Mouse (Mus musculus): ENCODE data around the gene Tmem201. TPM values are rescaled to one million over a fixed set of nuclear protein-coding genes. Genes with fewer than 3 reads are reported as not detected.
A peak's percentile ranks its signal among the peaks of the same experiment; 100 is the strongest.

The Tmem201 gene
- total and polyA plus RNA-seq, 3 experiments = 6.4 to 29.2 (median 16.2) TPM

DNA sequence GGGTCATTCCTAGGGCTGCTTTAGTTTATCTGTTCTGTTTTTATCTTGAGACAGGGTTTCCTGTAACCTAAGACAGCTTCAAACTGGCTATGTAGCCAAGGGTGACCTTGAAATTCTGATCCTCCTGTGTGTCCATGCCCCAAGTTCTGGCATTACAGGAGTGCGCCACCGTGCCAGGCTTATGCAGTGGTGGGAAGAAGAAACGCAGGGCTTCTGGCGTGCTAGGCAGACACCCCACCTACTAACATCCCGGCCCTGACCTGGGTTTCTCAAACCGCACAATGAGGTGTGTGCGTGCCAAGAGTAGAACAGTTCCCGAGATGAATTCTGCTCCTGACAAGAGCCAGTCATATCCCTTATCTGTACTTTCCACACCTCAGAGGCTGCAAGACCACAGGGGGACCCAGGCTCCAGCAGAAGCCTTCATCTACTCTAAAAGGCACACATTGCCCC lies 47.0 kb downstream of the Tmem201 start (continued):
- TF ChIP-seq MEF2A (IDR thresholded peaks at IDR 0.05; ENCODE audit: borderline replicate concordance, low read depth, low read length) (no peak), NRF1 (IDR thresholded peaks at IDR 0.05; ENCODE audit: low read depth, low read length) (no peak), ZC3H11A (IDR thresholded peaks at IDR 0.05; ENCODE audit: low read depth, low read length) (no peak), NELFE (IDR thresholded peaks at IDR 0.05; ENCODE audit: low read depth, low read length) (no peak), EP300 (IDR thresholded peaks at IDR 0.05; ENCODE audit: low read length) (0 out of 2 replicates have a peak, but pooled peaks have one; percentile 11), MYC (IDR thresholded peaks at IDR 0.05; ENCODE audit: low read depth, low read length) (no peak)

- peaks cover 32 to 70% of the 10 kb centered on the region in 2 experiments for H3K36me3 ChIP-seq (replicated peaks in 1 of 2; ENCODE audit: control insufficient read depth in 1 of 2, insufficient read depth in 1 of 2, low read length in 1 of 2)
- no peaks in the 10 kb centered on the region for H3K27me3 ChIP-seq (replicated peaks)
- dilution Hi-C loops (cut with MboI; ENCODE audit: extremely low pct_ligation_motif_present, extremely low pct_unique_long_range_greater_than_20kb, low sequenced_read_pairs) (no loop called here), in situ Hi-C loops (cut with MboI; ENCODE audit: low pct_ligation_motif_present, low pct_unique_long_range_greater_than_20kb, low sequenced_read_pairs) (no loop called here)
- DNase-seq (ENCODE audit: extremely low read depth) = peak; percentile 67
- peaks cover 87% of the 10 kb centered on the region for H3K79me2 ChIP-seq (replicated peaks; ENCODE audit: control insufficient read depth, extremely low read depth, insufficient read depth, poor library complexity, severe bottlenecking)
- H3K4me3 ChIP-seq (replicated peaks in 1 of 3; ENCODE audit: low read depth in 2 of 3, low read length in 2 of 3, poor library complexity in 1 of 3) = no peak overlapping the region
- H3K9ac ChIP-seq (ENCODE audit: insufficient read depth, low read depth) = peak overlapping the region; percentile 36; the same call in 1 of the 2 replicates
- TF ChIP-seq BHLHE40 (IDR thresholded peaks at IDR 0.05; ENCODE audit: low read depth, low read length) (peak; percentile 65), E2F4 (IDR thresholded peaks at IDR 0.05; ENCODE audit: insufficient replicate concordance, low read depth, low read length) (no peak), MYC (IDR thresholded peaks at IDR 0.05; ENCODE audit: low read depth, low read length) (0 out of 2 replicates have a peak, but pooled peaks have one; percentile 6), JUND (conservative IDR thresholded peaks at IDR 0.05; ENCODE audit: low read depth, low read length) (0 out of 2 replicates have a peak, but pooled peaks have one; percentile 6), RAD21 (IDR thresholded peaks at IDR 0.05; ENCODE audit: low read depth, low read length) (no peak), IRF4 (IDR thresholded peaks at IDR 0.05; ENCODE audit: low read depth, low read length) (peak; percentile 74), ZC3H11A (IDR thresholded peaks at IDR 0.05; ENCODE audit: low read depth, low read length) (no peak), POLR2A (IDR thresholded peaks at IDR 0.05; ENCODE audit: low read depth, low read length) (0 out of 2 replicates have a peak, but pooled peaks have one; percentile 15), POLR2AphosphoS2 (IDR thresholded peaks at IDR 0.05; ENCODE audit: low read depth, low read length) (no peak; the same call in 1 of the 2 replicates), MAX (IDR thresholded peaks at IDR 0.05; ENCODE audit: low read length) (0 out of 2 replicates have a peak, but pooled peaks have one; percentile 57), CHD1 (IDR thresholded peaks at IDR 0.05; ENCODE audit: low read depth, low read length) (peak; percentile 71), RCOR1 (conservative IDR thresholded peaks at IDR 0.05; ENCODE audit: low read depth, low read length) (peak; percentile 91), PAX5 (IDR thresholded peaks at IDR 0.05; ENCODE audit: low read length) (no peak), JUN (IDR thresholded peaks at IDR 0.05; ENCODE audit: insufficient read depth, low read depth, low read length) (no peak), ZNF384 (IDR thresholded peaks at IDR 0.05; ENCODE audit: low read depth, low read length) (no peak), ZMIZ1 (IDR thresholded peaks at IDR 0.05; ENCODE audit: low read depth, low read length) (0 out of 2 replicates have a peak, but pooled peaks have one; percentile 18), SIN3A (IDR thresholded peaks at IDR 0.05; ENCODE audit: low read length) (0 out of 2 replicates have a peak, but pooled peaks have one; percentile 64), CHD2 (IDR thresholded peaks at IDR 0.05; ENCODE audit: low read length) (no peak; the same call in none of the 2 replicates), EP300 (IDR thresholded peaks at IDR 0.05; ENCODE audit: low read length) (peak; percentile 77), MAZ (IDR thresholded peaks at IDR 0.05; ENCODE audit: low read depth, low read length) (peak; percentile 69; the same call in 1 of the 2 replicates), NRF1 (IDR thresholded peaks at IDR 0.05; ENCODE audit: low read depth, low read length) (peak; percentile 59; the same call in 1 of the 2 replicates), MEF2A (IDR thresholded peaks at IDR 0.05; ENCODE audit: borderline replicate concordance, low read depth, low read length) (peak; percentile 49; the same call in 1 of the 2 replicates), ETS1 (conservative IDR thresholded peaks at IDR 0.05; ENCODE audit: low read depth, low read length) (peak; percentile 44; the same call in 1 of the 2 replicates), MXI1 (IDR thresholded peaks at IDR 0.05; ENCODE audit: low read depth, low read length) (peak; percentile 44; the same call in 1 of the 2 replicates), KAT2A (IDR thresholded peaks at IDR 0.05; ENCODE audit: insufficient replicate concordance, low read length) (0 out of 2 replicates have a peak, but pooled peaks have one; percentile 37)
- H3K27ac ChIP-seq (ENCODE audit: insufficient read depth, low read depth) = peak overlapping the region; percentile 87
- H3K4me1 ChIP-seq (ENCODE audit: control insufficient read depth in 1 of 2, insufficient read depth in 2 of 2) = peaks cover 38 to 93% of the 10 kb centered on the region in 2 experiments
- peak overlapping the region; percentile 74 for H3K4me2 ChIP-seq (ENCODE audit: insufficient read depth, low read depth, poor library complexity, severe bottlenecking)
- no peaks in the 10 kb centered on the region for H3K9me3 ChIP-seq (replicated peaks; ENCODE audit: low read length)
These were observed 47.8 kb downstream of the Tmem201 start for GRCm38 (mm10) chr4:149689822-149690700.
